Mouse (Mus musculus) ES-E14 (cell line): ENCODE data around the gene Sox5. TPM values are rescaled to one million over a fixed set of nuclear protein-coding genes. Genes with fewer than 3 reads are reported as not detected.

Experiments used
- DNase-seq: peaks from one replicate; pipeline ENCODE4 v3.0.0-alpha.2; 2013; ENCODE audit warnings: low read depth, low spot score
- H3K27ac ChIP-seq: 2 replicates; pipeline ENCODE4 v1.5.1; 2012; ENCODE audit warnings: low read depth, mild to moderate bottlenecking, low read length, moderate library complexity, mixed read lengths; ENCODE audit not compliant: poor library complexity, insufficient read depth, severe bottlenecking
- H3K36me3 ChIP-seq: 2 replicates; pipeline ENCODE4 v1.6.1; 2012; ENCODE audit warnings: mild to moderate bottlenecking, low read length, moderate library complexity, mixed read lengths; ENCODE audit not compliant: control insufficient read depth, poor library complexity, insufficient read depth, severe bottlenecking
- H3K4me1 ChIP-seq, 2 experiments: fragments of 150-350 bp in 1 of 2; sonication (generic) in 1 of 2; 2 replicates each; pipeline ENCODE4 v1.6.1; 2012; ENCODE audit warnings: low read length in 2 of 2, mild to moderate bottlenecking in 1 of 2, mixed read lengths in 1 of 2; ENCODE audit not compliant: control insufficient read depth in 2 of 2, insufficient read depth in 2 of 2, poor library complexity in 1 of 2
- H3K4me3 ChIP-seq, 2 experiments: fragments of 150-350 bp in 1 of 2; sonication (generic) in 1 of 2; 2 replicates each; pipeline ENCODE4 v1.5.1; 2012; ENCODE audit warnings: low read length in 2 of 2, low read depth in 1 of 2, mild to moderate bottlenecking in 1 of 2, mixed read lengths in 1 of 2; ENCODE audit not compliant: insufficient read depth in 1 of 2, poor library complexity in 1 of 2, severe bottlenecking in 1 of 2
- H3K9ac ChIP-seq: 2 replicates; pipeline ENCODE4 v1.6.1; 2012; ENCODE audit warnings: low read depth, mild to moderate bottlenecking, low read length, mixed read lengths; ENCODE audit not compliant: poor library complexity, insufficient read depth, severe bottlenecking
- H3K9me3 ChIP-seq: fragments of 150-350 bp; sonication (generic); 2 replicates; pipeline ENCODE4 v1.6.1; 2012; ENCODE audit warnings: low read depth, mild to moderate bottlenecking, low read length; ENCODE audit not compliant: control insufficient read depth, insufficient read depth
- CHD2 ChIP-seq: IDR thresholded peaks from 2 replicates; pipeline ENCODE4 v1.6.1; 2014; ENCODE audit warnings: mild to moderate bottlenecking, low read depth, low read length, inconsistent platforms
- HCFC1 ChIP-seq: IDR thresholded peaks from 2 replicates; pipeline ENCODE4 v1.6.1; 2012; ENCODE audit warnings: low read length, inconsistent platforms, borderline replicate concordance; ENCODE audit not compliant: insufficient read depth
- MAFK ChIP-seq: IDR thresholded peaks from 2 replicates; pipeline ENCODE4 v1.6.1; 2014; ENCODE audit warnings: mild to moderate bottlenecking, low read depth, low read length, inconsistent platforms; ENCODE audit not compliant: insufficient read depth
- ZC3H11A ChIP-seq: IDR thresholded peaks from 2 replicates; pipeline ENCODE4 v1.6.1; 2012; ENCODE audit warnings: low read depth, mild to moderate bottlenecking, inconsistent platforms, low read length, borderline replicate concordance
- ZNF384 ChIP-seq: IDR thresholded peaks from 2 replicates; pipeline ENCODE4 v1.6.1; 2012; ENCODE audit warnings: low read depth, low read length, inconsistent platforms
- in situ Hi-C, 2 experiments: fragments of 600-800 bp; cut with MboI; formaldehyde crosslinking; loops; one replicate each; pipeline ENCODE4 v1.15.1; 2025; ENCODE audit warnings: low sequenced_read_pairs in 2 of 2, inconsistent platforms in 1 of 2; ENCODE audit not compliant: unreplicated experiment in 2 of 2
- total RNA-seq: library from RNA; depleted of rRNA; stranded (reverse); fragments of 300-350 nt; gene quantifications from 2 replicates; pipeline ENCODE4 v1.2.3, GENCODE M21; 2012

Gene Sox5
- total RNA-seq, 1 experiment: 0.36 TPM

DNA sequence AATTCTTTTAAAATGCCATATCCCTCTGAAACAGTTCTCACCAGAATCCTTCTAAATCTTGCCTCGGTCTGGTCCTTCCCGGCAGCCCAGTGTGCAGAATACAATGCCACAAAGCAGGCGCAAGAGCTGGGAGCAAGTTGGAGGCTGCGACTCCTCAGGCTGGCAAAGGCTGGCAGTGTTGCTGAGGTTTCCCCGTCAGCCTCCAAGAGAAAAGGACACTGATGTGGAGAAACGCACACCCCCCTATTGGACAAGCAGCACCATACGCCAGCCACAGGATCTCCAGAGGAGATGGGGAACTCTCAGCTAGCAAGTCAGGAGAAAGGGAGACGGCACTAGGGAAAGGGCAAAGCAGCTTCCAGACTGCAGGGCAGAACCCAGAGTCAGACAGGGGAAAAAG lies 577.8 kb downstream of the Sox5 start:
- no peak overlapping the region for H3K4me3 ChIP-seq
- no peak for DNase-seq
- in situ Hi-C loops: no loop called here
- no peaks in the 10 kb centered on the region for H3K4me1 ChIP-seq
- no peaks in the 10 kb centered on the region for H3K9me3 ChIP-seq
- no peak overlapping the region for H3K9ac ChIP-seq
- H3K36me3 ChIP-seq: no peaks in the 10 kb centered on the region
- H3K27ac ChIP-seq: no peak overlapping the region
- no peak for TF ChIP-seq CHD2
- no peak for TF ChIP-seq HCFC1
- no peak for TF ChIP-seq MAFK
- no peak for TF ChIP-seq ZC3H11A
- no peak for TF ChIP-seq ZNF384

DNA sequence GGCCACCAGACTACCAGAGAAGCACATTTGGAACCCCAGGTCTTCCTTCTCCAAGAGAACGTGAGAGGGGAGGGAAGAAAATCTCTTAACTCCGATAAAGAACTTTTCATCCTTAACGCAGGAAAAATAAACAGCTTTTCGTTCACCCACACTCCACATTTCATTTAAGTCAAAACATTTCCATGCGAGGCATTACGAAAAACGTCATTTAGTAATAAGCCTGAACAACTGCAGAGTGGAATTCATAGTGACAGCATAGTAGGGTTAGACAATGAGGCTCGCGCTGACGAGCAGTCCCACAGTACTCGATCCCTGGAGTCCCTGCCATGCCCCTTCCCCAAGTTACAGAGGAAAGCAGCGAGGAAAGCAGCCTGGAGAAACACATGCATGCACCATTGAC lies 578.8 kb downstream of the Sox5 start:
- Histone ChIP-seq H3K4me1 (no peaks in the 10 kb centered on the region), H3K4me3 (no peak overlapping the region), H3K27ac (no peak overlapping the region), H3K9ac (no peak overlapping the region), H3K36me3 (no peaks in the 10 kb centered on the region), H3K9me3 (no peaks in the 10 kb centered on the region)
- in situ Hi-C loops: no loop called here
- DNase-seq: no peak
- TF ChIP-seq ZC3H11A (no peak), ZNF384 (no peak), HCFC1 (no peak), MAFK (no peak), CHD2 (no peak)

GRCm38 (mm10) chr6:144201402-144202040 lies 580.3 kb downstream of the Sox5 start:
- H3K36me3 ChIP-seq: no peaks in the 10 kb centered on the region
- H3K4me3 ChIP-seq: no peak overlapping the region
- no peak for TF ChIP-seq ZNF384
- TF ChIP-seq HCFC1: no peak
- no peak for TF ChIP-seq MAFK
- TF ChIP-seq ZC3H11A: no peak
- no peak for DNase-seq
- H3K9me3 ChIP-seq: no peaks in the 10 kb centered on the region
- H3K27ac ChIP-seq: no peak overlapping the region
- H3K9ac ChIP-seq: no peak overlapping the region
- H3K4me1 ChIP-seq: no peaks in the 10 kb centered on the region
- in situ Hi-C loops: no loop called here

DNA sequence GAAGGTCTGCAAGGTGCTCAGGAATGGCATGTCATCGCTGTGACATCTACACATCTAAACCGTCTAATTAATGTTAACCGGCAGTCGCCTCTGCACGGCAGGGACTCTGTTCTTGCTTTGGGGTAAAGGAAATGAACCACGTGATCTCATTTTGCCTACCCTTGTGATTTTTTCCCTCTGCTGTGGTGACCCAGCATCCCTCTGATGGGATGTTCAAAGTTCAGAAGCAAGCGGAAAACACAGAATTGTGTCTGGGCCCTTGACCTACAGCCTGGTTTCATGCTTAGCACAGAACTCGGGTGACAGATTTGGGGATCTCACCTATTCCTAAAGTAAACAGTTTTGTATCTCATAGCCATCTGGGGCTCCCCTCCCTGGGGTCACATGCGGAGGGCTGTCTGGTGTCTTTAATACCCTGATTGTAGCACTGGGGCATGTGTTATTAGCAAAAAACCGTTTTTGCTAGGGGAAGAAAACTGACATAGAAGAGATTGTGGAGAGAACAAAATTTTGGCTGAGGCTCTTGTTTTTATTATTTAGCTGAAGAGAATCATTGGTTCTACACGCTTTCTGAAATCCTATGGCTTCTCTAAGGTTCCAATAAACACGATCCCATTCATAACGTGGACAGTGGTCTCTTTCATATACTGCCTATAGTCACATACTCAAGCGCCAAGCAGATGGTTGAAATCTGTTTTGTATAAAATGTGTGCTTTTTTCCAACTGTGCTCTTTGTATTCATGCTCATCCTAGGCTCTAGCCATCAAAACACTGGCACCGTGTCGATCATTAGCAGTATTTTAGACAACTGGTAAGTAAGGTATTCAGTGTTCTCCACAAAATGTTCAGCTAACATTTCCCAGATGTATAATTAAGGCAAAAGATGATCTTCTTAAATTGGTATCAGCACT lies 584.3 kb downstream of the Sox5 start:
- Histone ChIP-seq H3K4me1 (no peaks in the 10 kb centered on the region), H3K9me3 (no peaks in the 10 kb centered on the region), H3K4me3 (no peak overlapping the region), H3K36me3 (no peaks in the 10 kb centered on the region), H3K27ac (no peak overlapping the region), H3K9ac (no peak overlapping the region)
- no peak for DNase-seq
- in situ Hi-C loops: no loop called here
- TF ChIP-seq HCFC1 (no peak), MAFK (no peak), ZNF384 (no peak), ZC3H11A (no peak), CHD2 (no peak)
